Mouse (Mus musculus) lung, postnatal 10 days (tissue): ENCODE results near the gene Olfr1258.
"Not testable (repeated sequence)": the region's sequence is repeated elsewhere in the genome, so short reads cannot be mapped to it uniquely, and the experiment has no call there.

Source experiments
- DNase-seq: peaks from one replicate; pipeline ENCODE4 v3.0.0; 2021

The Olfr1258 gene

GRCm38 (mm10) chr2:89927009-89927408 lies at the start of gene Olfr1258:
Gene Olfr1258 (plus strand): TSS chr2:89927309.
- no peak for DNase-seq

GRCm38 (mm10) chr2:89878137-89878536 lies 49.0 kb upstream of the Olfr1258 start, which contains the start of gene Olfr1257:
Gene Olfr1257 (plus strand): TSS chr2:89878437.
- DNase-seq: no peak

GRCm38 (mm10) chr2:89912616-89913015 lies 14.5 kb upstream of the Olfr1258 start:
- DNase-seq: not testable (repeated sequence)

- no peak for DNase-seq
Measured at GRCm38 (mm10) chr2:89948564-89948963, 21.5 kb downstream of the Olfr1258 start, which contains the start of gene Olfr1259. Gene Olfr1259 (minus strand): TSS chr2:89948664.

GRCm38 (mm10) chr2:89974184-89974583 lies 47.1 kb downstream of the Olfr1258 start, which contains the start of gene Olfr1260:
Gene Olfr1260 (plus strand): TSS chr2:89974340.
- DNase-seq: no peak

GRCm38 (mm10) chr2:89977709-89978108 lies 50.6 kb downstream of the Olfr1258 start:
- no peak for DNase-seq
